Mouse (Mus musculus): ENCODE results near the gene Polk.

Polk gene

DNA sequence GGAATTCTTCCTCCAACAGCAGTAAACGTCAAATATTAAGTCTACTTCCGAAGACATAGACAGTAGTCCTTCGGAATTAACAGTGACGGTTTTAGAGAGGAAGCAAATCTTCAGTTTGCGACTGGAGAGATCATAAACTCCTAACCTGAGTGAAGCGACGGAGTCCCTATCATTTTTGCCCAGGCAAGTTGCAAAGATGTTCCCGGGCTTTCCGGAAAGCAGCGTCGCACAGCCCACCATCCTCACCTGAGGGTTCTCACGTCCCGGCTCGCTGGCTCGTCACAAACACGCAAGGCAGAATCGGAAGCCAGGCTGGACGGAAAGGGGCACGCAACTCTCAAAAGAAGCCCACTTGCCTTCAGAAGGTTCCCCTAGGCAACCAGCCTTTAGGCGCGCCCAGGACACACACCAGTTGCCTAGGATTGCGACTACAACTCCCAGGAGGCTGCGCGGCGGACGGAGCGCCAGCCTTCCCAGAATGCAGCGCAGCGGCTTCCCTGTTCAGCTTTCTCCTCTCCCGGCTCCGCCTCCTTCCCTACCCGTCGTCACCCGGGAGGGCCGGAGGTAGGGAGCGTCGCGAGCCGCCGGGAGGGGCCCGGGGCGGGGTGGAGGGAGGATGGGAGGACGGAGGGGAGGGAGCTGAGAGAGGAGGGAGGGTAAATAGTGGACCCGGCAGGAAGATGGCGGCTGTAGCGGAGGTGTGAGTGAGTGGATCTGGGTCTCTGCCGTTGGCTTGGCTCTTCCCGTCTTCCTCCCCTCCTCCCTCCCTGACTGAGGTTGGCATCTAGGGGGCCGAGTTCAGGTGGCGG, at the start of gene Polk, which contains the start of gene Col4a3bp:
TSS of gene Polk (minus strand) at position 499 of the 809 bp plus-strand sequence.
TSS of gene Col4a3bp (plus strand) at position 538 of the 809 bp plus-strand sequence.
- peak; percentile 98 for DNase-seq

DNA sequence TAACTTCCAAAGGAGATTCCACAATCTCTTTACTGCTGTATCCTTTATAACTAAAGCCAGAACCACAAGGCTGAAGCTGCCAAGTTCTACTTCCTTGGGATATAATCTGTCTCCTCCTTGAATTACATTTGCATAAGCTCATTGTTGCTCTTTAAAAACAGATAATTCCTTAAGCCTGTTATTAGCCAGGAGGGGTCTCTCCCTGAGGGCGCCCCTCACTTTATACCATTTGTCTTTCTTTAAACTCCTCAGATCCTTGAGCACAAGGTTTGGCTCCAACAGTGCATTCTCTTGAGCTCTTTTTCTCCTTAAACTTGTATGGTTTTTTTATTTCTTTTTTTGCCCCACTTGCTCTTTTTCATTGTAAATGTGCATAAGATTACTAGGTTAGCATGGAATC, 46.3 kb upstream of the Polk start:
- DNase-seq: no peak

DNA sequence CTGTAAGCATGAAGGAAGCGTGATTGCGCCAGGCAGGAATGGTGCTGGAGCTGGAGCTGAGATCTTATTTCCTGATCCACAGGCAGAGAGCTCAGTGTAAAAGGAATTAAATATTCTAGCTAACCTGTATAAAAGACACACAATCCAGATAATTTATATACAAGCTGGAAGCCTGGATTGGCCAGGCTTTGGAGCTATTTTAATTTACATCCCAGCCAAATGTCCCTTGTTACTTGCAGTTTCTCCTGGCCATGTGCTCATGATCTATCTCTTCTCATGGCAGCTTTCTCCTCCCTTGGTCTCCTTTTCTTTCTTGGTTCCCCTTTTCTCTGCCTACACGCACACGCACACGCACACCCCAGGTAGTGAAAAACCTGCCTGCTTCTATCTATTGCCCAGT, 44.2 kb upstream of the Polk start:
- DNase-seq: no peak

DNA sequence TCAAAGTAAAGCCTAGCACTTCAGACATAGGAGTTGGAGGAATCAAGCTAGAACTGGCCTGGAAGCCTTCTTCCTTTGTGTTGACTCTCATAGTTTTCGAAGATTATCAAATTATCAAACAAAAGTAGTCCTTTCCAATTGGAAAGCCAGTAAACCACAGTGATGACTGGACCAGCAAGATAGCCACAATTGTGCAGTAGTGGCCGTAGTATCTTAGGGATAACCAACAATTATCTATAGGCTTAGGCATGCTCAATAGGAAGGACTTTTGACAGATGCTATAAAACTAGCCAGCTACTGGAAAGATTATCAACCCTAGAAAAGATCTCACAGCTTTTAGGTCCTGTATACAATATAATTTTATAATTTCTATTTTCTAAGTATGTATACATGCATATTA, 41.8 kb upstream of the Polk start:
- DNase-seq: no peak

DNA sequence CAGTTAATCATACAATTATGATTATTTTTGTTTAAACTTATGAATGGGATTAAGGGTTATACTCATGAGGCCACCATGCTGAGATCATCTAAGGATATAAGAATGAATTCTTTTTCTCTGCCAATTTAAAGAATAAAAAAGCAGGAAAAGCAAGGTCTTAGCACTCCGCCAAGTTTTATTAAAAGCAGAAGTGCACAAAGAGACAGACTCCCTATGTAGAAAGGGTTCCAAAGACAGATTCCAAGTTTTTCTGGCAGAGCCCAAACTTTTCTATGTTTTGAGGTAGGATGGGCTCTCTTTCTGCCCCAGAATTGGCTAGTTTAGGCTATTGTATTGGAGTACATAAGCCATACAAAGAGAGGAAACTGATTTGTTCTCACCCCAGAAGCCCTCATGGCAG, 37.6 kb upstream of the Polk start:
- no peak for DNase-seq

DNA sequence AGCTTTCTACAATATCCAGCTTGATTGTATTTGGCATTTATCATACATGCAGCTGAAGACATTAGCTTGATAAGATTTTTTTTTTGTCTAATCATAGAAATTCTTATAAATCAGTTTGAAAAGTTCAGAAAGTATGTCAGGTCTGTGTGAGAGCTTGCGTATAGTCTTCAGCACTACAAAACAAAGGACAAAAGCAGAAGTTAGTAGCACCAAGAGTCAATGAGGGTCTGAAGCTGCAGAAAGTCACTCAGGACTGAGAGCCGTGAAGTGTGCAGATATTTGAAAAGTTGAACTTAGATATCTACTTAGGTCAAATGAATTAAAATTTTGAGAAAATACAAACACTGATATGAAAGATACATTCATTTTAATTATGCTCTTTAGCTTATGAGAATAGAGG, 36.7 kb upstream of the Polk start:
- DNase-seq: no peak

DNA sequence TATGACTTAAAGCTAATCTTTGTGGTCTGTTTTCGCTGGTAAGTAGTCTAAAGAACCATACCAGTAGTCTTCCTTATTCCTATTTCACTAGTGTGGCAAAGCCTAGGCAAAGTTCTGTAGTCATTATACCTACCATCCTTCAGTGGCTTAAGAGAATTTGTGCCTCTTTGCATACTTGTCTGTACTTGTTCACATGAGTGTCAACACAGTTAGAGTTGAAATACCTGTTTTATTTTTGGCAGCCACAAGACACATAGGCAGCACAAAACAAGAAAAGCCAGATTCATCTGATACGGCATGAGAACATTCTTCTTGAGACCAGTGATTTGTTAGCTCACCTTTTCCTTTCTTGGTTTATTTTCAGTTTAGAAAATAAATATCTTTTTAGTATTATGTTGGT, 31.8 kb upstream of the Polk start:
- no peak for DNase-seq

DNA sequence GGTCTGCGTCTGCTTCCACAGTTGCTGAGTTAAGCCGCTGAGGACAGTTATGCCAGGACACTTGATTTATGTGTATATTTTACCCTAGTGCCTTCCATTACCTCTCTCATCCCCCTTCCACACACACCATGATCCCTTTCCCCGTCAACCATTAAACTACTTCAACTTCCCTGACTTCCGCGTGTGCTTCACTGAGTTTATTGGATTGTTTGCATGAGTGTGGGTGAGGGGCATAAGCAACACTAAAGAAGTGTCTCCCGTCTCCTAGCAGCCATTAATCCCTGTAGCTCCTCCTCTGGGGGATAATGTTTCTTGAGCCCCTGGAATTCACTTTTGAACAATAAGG, 28.6 kb upstream of the Polk start:
- no peak for DNase-seq

DNA sequence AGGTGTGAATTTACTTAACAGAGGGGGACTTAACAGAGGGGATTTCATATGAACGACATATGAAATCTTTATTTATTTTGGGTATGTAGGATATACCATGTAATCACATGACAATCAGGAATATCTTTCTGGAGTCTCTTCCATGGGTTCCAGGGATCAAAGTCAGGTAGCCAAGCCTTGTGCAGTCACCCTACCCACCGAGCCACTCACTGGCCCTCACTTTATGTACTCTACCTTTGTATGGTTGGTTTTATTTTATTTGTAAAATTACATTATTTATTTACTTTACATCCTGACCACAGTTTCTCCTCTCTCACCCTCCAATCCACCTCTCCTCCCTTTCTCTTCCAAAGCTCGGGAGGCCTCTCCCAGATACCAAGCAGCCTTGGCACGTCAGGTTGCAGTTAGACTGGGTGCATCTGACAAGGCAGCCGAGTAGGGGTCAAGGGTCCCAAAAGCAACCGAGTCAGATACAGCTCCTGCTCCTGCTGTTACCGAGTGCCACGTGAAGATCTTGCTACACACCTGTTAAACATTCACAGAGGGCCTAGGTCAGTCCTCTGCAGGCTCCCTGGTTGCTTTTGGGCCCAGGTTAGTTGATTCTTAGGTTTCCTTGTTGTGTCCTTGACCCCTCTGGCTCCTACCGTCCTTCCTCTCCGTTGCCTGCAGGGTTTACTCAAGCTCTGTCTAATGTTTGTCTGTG, 28.1 kb upstream of the Polk start:
- DNase-seq: peak; percentile 82

DNA sequence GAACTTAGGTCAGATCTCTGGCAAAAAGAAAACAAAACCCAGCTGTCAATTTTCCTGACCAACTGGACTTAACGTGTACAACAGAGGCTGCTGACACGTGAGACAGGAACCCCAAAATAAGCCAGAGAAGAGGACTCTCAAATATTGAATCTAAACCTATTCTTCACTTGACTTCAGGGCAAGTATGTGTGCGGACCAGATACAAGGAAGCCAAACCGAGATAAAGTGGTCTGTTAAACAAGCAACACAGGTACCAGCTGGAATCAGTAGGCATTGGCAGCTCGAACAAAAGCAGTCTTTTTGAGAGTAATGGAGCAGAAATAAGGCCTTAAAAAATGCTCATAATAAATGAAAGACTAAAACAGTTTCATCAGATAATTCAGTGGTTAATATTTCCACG, 25.6 kb upstream of the Polk start:
- no peak for DNase-seq

DNA sequence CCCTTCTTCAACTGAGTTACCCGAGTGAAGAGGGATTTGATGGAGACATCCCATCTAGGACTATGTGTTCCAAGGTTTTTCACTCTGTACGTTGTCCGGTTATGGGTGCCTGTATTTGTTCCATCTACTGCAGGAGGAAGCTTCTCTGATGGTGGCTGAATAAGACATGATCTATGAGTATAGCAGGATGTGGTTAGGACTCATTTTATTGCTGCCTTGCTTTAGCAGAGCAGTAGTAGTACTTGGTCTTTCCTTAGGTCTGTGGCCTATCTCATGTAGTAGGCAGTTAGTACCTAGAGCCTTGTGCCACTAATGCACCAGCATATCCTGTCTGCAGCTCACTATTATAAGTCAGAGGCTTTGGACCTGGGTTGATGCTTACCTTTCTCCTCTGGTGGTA, 12.7 kb upstream of the Polk start:
- no peak for DNase-seq

DNA sequence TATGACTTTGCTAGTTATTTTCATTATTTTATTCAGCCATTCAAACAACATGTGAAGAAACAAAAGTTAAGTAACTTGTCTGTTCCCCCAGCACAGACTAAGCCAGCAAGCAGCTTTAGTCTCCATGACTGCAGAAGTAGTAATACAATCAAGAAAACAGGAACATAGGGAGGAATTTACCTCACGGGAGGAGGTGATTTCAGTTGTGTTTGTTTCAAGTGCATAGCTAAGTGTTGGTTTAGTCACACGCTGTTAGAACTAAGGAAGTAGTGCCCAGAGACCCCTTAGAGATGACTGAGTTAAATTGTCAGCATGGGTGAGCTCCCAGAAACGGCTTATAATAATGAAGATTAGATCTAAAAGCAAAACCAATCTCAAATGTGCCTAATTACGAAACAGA, 5.6 kb upstream of the Polk start:
- no peak for DNase-seq

DNA sequence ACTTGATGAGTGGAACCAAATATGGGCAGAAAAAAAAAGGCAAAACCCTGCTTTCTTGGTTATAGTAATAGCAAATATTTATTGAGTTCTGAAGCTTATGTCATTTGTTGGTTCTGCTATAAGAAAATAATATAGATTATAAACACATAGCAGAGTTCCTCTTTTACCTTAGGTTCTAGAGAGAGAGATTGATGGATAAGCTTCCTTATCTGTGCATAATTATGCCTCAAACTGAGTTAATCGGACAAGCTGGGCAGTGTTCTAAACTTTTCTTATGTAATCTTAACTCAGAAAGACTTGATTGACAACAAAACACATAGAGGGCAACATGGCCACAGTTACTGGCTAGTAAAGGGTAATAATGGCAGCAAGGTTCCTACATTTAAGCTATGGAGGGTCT, 4.9 kb upstream of the Polk start:
- no peak for DNase-seq

DNA sequence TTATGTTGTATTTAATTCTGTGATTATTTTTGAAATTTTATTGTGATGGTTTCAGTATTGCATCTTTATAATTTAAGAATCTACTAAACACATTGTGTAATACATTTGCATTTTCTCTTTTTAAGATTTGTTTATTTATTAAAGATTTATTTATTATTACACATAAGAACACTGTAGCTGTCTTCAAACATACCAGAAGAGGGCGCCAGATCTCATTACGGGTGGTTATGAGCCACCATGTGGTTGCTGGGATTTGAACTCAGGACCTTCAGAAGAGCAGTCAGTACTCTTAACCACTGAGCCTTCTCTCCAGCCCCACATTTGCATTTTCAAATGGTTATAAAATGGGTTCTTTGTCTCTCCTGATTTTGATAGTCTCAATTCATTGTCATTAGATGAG, 2.1 kb upstream of the Polk start:
- no peak for DNase-seq

DNA sequence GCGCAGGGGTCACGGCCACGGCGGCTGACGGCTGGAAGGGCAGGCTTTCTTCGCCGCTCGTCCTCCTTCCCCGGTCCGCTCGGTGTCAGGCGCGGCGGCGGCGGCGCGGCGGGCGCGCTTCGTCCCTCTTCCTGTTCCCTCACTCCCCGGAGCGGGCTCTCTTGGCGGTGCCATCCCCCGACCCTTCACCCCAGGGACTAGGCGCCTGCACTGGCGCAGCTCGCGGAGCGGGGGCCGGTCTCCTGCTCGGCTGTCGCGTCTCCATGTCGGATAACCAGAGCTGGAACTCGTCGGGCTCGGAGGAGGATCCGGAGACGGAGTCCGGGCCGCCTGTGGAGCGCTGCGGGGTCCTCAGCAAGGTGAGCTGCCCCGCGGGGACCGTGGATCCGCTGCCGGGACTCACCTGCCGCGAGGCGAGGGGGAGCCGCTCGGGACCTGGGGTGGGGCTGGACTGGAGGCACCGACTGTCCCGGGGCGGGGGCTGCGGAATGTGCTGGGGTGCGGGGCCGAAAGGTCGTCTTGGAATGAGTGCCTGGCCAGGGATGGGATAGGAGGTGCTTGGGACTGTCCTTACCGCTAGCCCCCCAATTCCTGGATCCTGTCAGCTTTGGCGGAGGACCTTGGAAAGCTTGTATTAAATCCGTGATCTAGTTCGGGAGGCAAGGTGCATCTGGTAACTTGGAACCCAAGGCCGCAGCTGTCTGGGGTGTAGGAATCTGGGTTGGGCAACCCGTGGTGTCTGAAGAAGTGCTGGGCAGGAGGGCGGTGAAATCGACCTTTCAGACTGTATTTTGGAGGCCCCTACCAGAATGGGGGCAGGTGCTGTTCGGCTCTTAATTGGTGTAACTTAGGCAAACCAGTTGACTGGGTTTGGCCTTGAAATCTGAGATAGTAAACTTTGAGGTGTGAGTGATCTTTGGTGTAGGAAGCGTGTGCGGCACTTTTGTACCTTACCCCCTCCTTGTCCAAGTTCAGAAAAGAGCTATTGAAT, 817 bp upstream of the Polk start:
- DNase-seq: peak; percentile 68

DNA sequence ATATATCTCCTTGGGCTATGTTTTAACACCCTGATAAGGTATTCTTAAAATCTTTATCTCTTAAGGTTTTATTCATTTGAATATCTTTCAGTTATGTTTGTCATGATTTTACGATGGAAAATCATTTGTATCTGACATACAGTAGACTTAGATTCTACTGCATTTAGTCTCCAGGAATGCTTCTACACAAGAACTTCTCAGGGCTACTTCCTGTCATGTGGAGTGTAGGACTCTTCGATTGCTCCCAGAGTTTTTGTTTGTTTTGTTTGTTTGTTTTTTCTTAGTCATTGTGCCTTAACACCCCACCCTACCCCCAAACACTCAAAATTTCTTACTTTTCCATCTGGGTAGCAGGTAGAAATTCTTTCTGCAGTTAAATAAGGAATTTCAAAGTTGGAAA, 998 bp downstream of the Polk start:
- no peak for DNase-seq

DNA sequence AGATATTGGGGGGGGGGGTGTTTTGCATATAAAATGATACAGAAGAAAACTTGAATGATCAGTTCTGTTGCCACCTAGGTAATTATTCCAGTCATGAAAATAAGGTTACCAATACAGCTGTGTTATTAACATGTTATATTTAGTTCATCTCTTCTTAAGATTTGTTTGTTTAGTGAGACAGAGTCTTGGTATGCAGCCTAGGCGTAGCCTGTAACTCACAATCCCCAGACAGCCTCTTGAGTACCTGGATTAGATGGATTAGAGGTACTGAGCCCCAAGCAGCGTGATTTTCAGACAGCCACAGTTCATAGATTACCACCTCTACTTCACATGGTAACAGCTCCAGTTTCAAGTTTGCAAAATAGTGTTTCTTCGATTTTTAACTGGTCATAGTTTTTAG, 4.3 kb downstream of the Polk start:
- no peak for DNase-seq

DNA sequence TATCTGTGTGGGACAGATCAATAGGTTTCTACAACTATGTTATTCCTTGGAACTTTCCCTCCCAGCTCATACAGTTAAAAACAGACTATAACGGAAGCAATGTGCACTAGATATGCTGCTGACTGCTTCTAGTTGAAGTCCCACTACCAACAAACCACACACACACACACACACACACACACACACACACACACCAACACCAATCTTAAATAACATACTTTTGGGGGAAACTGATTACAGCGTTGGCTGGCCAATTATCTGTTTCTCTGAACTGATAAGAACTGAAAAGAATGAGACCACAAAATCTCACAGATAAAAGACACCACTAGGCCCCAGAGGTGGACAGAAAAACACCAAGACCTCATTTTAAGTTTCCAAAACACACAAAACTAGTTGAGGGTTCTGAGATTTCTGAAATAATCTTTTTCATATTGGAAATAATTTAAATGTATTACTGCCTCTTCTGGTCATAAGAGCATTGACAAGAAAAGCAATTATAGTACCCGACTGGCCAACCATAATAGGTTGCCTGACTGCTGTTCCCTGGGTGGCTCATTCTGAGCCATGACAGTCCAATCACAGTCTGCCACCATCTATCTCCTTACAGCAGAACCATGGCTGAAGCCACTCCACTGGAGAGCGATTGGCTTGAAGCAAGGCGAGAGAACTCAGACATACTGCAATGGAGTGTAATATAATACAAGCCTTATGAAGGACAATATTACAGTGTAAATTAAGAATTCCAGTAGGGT, 5.4 kb downstream of the Polk start:
- DNase-seq: no peak

DNA sequence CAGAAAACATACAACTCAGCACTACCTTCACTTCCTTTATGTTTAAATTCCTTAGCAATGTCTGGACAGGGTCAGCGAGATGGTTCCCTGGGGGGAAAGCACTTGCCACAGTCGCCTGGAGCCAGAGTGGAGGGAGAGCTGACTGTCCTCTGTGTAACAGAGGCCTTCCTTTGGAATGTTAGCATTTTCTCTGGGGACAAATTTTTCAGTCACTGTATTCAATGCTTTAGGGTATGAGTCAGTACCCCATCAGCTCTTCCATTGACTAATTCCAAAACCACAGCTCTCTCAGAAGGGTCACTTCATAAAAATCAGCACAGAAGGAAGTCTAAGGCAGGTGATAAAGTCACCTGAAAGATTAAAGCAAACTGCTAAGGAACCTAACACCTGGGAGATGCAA, 8.6 kb downstream of the Polk start:
- DNase-seq: no peak

DNA sequence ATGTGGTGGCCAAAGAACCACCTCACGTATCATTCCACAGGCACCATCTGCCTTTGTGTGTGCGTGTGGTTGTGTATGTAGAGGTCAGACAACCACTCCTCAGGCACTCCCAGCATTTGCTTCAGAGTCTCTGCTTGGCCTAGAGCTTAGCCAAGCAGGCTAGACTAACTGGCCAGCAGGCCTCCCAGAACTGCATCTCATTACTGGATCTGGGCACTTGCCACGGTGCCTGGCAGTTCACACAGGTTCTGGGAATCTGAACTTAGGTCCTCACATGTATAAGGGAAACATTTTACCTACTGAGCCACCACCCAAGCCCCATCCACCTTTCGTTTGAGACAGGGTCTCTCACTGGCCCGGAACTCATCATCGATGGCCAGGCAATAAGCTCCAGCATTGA, 10.2 kb downstream of the Polk start:
- no peak for DNase-seq

DNA sequence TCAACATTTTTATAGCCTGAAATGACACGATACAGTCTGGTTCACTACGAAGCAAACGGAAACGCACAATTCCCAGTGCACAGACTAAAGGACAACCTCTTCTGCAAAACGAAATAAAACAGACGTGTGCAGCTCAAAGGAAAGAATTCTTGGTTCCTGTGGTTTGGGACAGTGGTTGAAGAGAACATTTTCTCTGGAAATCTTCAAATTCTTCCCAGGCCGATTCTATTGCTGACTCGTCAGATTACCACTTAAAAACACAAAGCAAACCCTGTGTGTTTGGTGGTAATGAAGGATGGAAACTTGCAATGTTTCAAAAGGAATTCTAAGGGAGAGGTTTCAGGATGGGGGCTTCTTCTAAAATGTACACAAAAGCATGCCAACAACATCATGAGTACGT, 12.3 kb downstream of the Polk start:
- DNase-seq: no peak

DNA sequence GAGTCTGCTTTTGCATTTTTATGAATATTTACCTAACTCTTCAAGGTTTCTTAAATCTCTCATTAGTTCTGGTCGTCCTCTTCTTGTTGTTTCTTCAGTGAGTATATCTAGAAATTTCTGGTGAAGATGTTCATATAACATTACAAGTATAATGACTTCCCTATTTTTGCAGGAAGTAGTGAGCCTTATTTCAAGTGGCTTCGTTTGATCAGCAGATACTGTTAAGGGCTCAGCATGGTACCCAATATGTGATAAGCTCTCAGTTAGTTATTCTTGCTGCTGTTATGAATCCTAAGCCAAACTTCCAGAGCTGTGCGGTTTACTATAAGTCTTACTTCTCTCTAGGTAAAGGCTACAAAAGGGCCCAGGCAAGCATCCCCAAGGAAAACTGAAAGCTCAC, 12.8 kb downstream of the Polk start:
- DNase-seq: no peak

DNA sequence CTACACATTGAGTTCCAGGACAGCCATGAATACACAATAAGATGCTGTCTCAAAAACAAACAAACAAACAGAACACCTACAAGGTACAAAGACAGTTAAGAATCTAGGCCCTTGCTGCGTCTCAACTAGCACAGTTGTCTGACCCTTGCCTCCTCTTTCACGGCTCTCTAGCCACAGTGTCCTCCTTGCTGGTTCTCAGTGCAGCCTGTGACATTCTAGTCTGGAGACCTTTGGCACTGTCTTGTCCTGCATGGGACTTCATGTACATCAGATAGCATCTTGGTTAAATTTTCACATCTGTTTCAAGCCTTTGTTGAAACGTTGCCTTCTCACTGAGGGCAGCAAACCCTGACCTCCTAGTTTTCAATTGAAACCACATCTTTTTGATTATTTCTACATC, 13.6 kb downstream of the Polk start:
- no peak for DNase-seq

All from kidney, postnatal 14 days (tissue).